Mouse (Mus musculus) forebrain, embryonic 12.5 days (tissue): ENCODE results near the gene Fam173b. TPM values are rescaled to one million over a fixed set of nuclear protein-coding genes. Genes with fewer than 3 reads are reported as not detected.

Experiments
- ATAC-seq: fragments of 200-750 bp; cut with Nextera tagmentation; 2 replicates; pipeline ENCODE4 v1.8.0; 2017; ENCODE audit warnings: moderate TSS enrichment; ENCODE audit not compliant: low FRiP score
- H3K27ac ChIP-seq: fragments of 300-500 bp; sonication (generic); 2 replicates; pipeline ENCODE4 v1.5.1; 2016; ENCODE audit warnings: mild to moderate bottlenecking
- H3K27me3 ChIP-seq: fragments of 300-500 bp; sonication (generic); 2 replicates; pipeline ENCODE4 v1.6.1; 2016; ENCODE audit warnings: mild to moderate bottlenecking
- H3K36me3 ChIP-seq: fragments of 300-500 bp; sonication (generic); replicated peaks from 2 replicates; pipeline ENCODE4 v1.6.1; 2016; ENCODE audit warnings: mild to moderate bottlenecking
- H3K4me1 ChIP-seq: fragments of 300-500 bp; sonication (generic); 2 replicates; pipeline ENCODE4 v1.6.1; 2016
- H3K4me2 ChIP-seq: fragments of 300-500 bp; sonication (generic); 2 replicates; pipeline ENCODE4 v1.6.1; 2016; ENCODE audit warnings: mild to moderate bottlenecking, moderate library complexity
- H3K4me3 ChIP-seq: fragments of 300-500 bp; sonication (generic); replicated peaks from 2 replicates; pipeline ENCODE4 v1.5.1; 2016; ENCODE audit warnings: mild to moderate bottlenecking
- H3K9ac ChIP-seq: fragments of 300-500 bp; sonication (generic); 2 replicates; pipeline ENCODE4 v1.6.1; 2016; ENCODE audit warnings: mild to moderate bottlenecking
- H3K9me3 ChIP-seq: fragments of 300-500 bp; sonication (generic); 2 replicates; pipeline ENCODE4 v1.6.1; 2016
- WGBS: fragments of 180-500 bp; shearing (Covaris S2); methylation state at CpG from one replicate; pipeline ENCODE4 v1.1.7; 2016; 5-methylcytosine and 5-hydroxymethylcytosine counted together
- polyA plus RNA-seq: library from polyadenylated mRNA; unstranded; fragments of >200 nt; fragmentation: Nextera tagmentation; extraction: Ambion mirVana; gene quantifications from 2 replicates; pipeline ENCODE4 v1.2.1, GENCODE M21; 2016

Fam173b gene
- polyA plus RNA-seq, 1 experiment from 2014 or later, result 13.2 TPM

GRCm38 (mm10) chr15:31660133-31660795, 58.6 kb downstream of the Fam173b start:
- Histone ChIP-seq H3K4me2 (no peak overlapping the region), H3K4me3 (no peak overlapping the region), H3K9ac (no peak overlapping the region), H3K4me1 (0 out of 2 replicates have a peak, but pooled peaks cover 2% of the 10 kb centered on the region), H3K9me3 (no peaks in the 10 kb centered on the region), H3K27me3 (no peaks in the 10 kb centered on the region), H3K27ac (no peak overlapping the region), H3K36me3 (no peaks in the 10 kb centered on the region)
- ATAC-seq, result no peak
- WGBS, result 78% methylated on average over 5 of the region's 5 CpGs

GRCm38 (mm10) chr15:31660844-31661243, 59.2 kb downstream of the Fam173b start:
- no peaks in the 10 kb centered on the region for H3K9me3 ChIP-seq
- 86% methylated on average over 9 of the region's 9 CpGs for WGBS
- H3K27me3 ChIP-seq, result no peaks in the 10 kb centered on the region

GRCm38 (mm10) chr15:31661802-31662201, 60.1 kb downstream of the Fam173b start:
- H3K9me3 ChIP-seq, result no peaks in the 10 kb centered on the region
- no peak overlapping the region for H3K4me3 ChIP-seq
- H3K4me2 ChIP-seq, result no peak overlapping the region
- H3K9ac ChIP-seq, result no peak overlapping the region
- H3K27me3 ChIP-seq, result no peaks in the 10 kb centered on the region
- H3K27ac ChIP-seq, result no peak overlapping the region
- peak; percentile 68; the same call in 1 of the 2 replicates for ATAC-seq
- WGBS, result 32% methylated on average over 4 of the region's 4 CpGs
- H3K36me3 ChIP-seq, result no peaks in the 10 kb centered on the region
- H3K4me1 ChIP-seq, result 0 out of 2 replicates have a peak, but pooled peaks cover 2% of the 10 kb centered on the region

More at GRCm38 (mm10) chr15:31660844-31661243, 59.2 kb downstream of the Fam173b start:
- no peak for ATAC-seq
- Histone ChIP-seq H3K36me3 (no peaks in the 10 kb centered on the region), H3K27ac (no peak overlapping the region), H3K9ac (no peak overlapping the region), H3K4me3 (no peak overlapping the region), H3K4me1 (0 out of 2 replicates have a peak, but pooled peaks cover 2% of the 10 kb centered on the region), H3K4me2 (no peak overlapping the region)

- no peaks in the 10 kb centered on the region for H3K9me3 ChIP-seq
- 87% methylated on average over 3 of the region's 3 CpGs for WGBS
- H3K4me1 ChIP-seq, result 0 out of 2 replicates have a peak, but pooled peaks cover 2% of the 10 kb centered on the region
- no peak for ATAC-seq
- H3K4me3 ChIP-seq, result no peak overlapping the region
- no peaks in the 10 kb centered on the region for H3K27me3 ChIP-seq
- no peak overlapping the region for H3K9ac ChIP-seq
- H3K27ac ChIP-seq, result no peak overlapping the region
- H3K4me2 ChIP-seq, result no peak overlapping the region
- no peaks in the 10 kb centered on the region for H3K36me3 ChIP-seq
Measured at GRCm38 (mm10) chr15:31663074-31663473, 61.4 kb downstream of the Fam173b start.

Other genes starting within 250 kb of the Fam173b start
- 0.60 and 0.70 TPM in 2 replicates for gene Ankrd33b, start 234.1 kb upstream of the Fam173b start, polyA plus RNA-seq
- gene Ropn1l, start 148.1 kb upstream of the Fam173b start, polyA plus RNA-seq, result 2.1 and 2.3 TPM in 2 replicates
- gene March6, start 70.8 kb upstream of the Fam173b start, polyA plus RNA-seq, result 79.0 and 84.5 TPM in 2 replicates
- gene Cmbl, start 36.5 kb upstream of the Fam173b start, polyA plus RNA-seq, result 1.5 and 2.1 TPM in 2 replicates
- 617 and 631 TPM in 2 replicates for gene Cct5, start within 50 bp of the Fam173b start, polyA plus RNA-seq